Mouse (Mus musculus): ENCODE data around the gene Slc6a11. TPM values are rescaled to one million over a fixed set of nuclear protein-coding genes. Genes with fewer than 3 reads are reported as not detected.

Slc6a11 gene
- total and polyA plus RNA-seq, 3 experiments = not detected

DNA sequence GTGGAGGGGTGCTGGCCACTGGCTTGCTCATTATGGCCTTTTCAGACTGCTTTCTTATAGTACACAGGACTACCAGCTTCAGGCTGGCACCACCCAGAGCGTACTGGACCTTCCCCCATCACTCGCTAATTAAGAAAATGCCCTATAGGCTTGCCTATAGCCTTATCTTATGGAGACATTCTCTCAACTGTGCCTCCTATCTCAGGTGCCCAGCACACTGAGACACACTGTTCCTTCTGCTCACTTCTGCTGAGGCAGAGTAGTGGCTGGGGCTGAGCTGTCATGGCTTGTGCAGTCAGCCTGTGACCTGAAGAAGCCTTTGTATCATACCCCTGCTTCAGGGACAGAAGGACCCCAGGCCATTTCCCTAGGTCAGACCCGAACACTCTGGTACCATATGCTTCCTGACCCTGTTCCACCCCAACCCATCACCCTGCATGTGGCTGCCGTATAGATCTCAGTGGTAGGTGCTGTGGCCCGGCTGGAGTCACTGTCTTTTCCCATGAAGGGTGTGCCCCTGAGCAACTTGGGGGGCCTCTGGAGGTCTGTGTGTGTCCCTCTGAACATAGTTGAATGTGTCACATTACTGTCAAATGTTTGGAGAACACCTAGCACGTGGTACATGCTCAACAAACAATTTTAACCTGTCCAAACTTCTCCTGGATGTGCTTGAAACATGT, 14.7 kb downstream of the Slc6a11 start:
- no peak for TF ChIP-seq ZMIZ1 (IDR thresholded peaks at IDR 0.05; ENCODE audit: low read depth, low read length)
- no peak for TF ChIP-seq GABPA (IDR thresholded peaks at IDR 0.05; ENCODE audit: low read depth, low read length)
- no peak for TF ChIP-seq USF2 (IDR thresholded peaks at IDR 0.05; ENCODE audit: borderline replicate concordance in 1 of 2, insufficient read depth in 1 of 2, low read depth in 1 of 2, low read length in 2 of 2)
- TF ChIP-seq MAFK (IDR thresholded peaks at IDR 0.05; ENCODE audit: borderline replicate concordance, low read depth, low read length) = no peak
- TF ChIP-seq HCFC1 (IDR thresholded peaks at IDR 0.05; ENCODE audit: low read depth, low read length) = no peak
- TF ChIP-seq EP300 (IDR thresholded peaks at IDR 0.05; ENCODE audit: low read depth in 1 of 2, low read length in 2 of 2) = no peak
- no peak for TF ChIP-seq POLR2AphosphoS5 (IDR thresholded peaks at IDR 0.05; ENCODE audit: borderline replicate concordance, low read depth, low read length)
- no peak for TF ChIP-seq USF1 (IDR thresholded peaks at IDR 0.05; ENCODE audit: low read depth, low read length)
- H3K4me1 ChIP-seq (ENCODE audit: control insufficient read depth in 1 of 2, insufficient read depth in 2 of 2, low read length in 2 of 2) = no peaks in the 10 kb centered on the region
- no peak overlapping the region for H3K9ac ChIP-seq (ENCODE audit: control insufficient read depth, low read depth, low read length, poor library complexity, severe bottlenecking)
- DNase-seq (ENCODE audit: low read depth, low spot score) = no peak
- H3K79me2 ChIP-seq (ENCODE audit: control insufficient read depth, insufficient read depth, low read length, poor library complexity) = no peaks in the 10 kb centered on the region
- no peaks in the 10 kb centered on the region for H3K27me3 ChIP-seq (ENCODE audit: control insufficient read depth in 1 of 2, insufficient read depth in 2 of 2, low read length in 2 of 2)
- no peak overlapping the region for H3K27ac ChIP-seq (ENCODE audit: control insufficient read depth, low read depth, low read length)
- no peak overlapping the region for H3K4me3 ChIP-seq (ENCODE audit: control insufficient read depth in 1 of 2, insufficient read depth in 1 of 2, low read depth in 2 of 2, low read length in 2 of 2)
- H3K36me3 ChIP-seq (ENCODE audit: control insufficient read depth in 1 of 2, insufficient read depth in 2 of 2, low read length in 2 of 2) = no peaks in the 10 kb centered on the region
- no peaks in the 10 kb centered on the region for H3K9me3 ChIP-seq (replicated peaks; ENCODE audit: insufficient read depth, low read length)

DNA sequence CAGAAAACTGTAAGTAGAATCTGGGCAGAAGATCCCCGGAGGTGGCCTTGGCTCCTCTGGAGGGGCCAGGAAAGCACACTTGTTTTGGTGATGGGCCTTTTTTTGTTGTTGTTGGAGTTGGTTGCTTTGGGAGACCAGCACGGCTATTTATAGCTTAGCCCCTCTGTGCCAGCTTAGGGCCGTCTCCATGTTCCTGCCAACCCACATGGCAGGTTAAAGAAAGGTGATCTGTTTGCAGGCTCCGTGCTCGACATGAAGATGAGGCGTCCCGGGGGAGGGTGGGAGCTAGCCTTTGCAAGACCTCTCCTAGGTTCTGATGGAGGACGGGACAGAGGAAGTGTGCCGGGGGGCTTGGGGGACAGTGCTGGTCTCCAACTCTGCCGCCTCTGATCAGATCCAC, 24.7 kb downstream of the Slc6a11 start:
- no peak for TF ChIP-seq ZNF384 (IDR thresholded peaks at IDR 0.05; ENCODE audit: low read depth, low read length)
- no peak for TF ChIP-seq ETS1 (IDR thresholded peaks at IDR 0.05; ENCODE audit: low read depth, low read length)
- no peak for TF ChIP-seq ELF1 (IDR thresholded peaks at IDR 0.05; ENCODE audit: low read depth, low read length)
- TF ChIP-seq KAT2A (conservative IDR thresholded peaks at IDR 0.05; ENCODE audit: low read depth, low read length) = no peak
- TF ChIP-seq E2F4 (IDR thresholded peaks at IDR 0.05; ENCODE audit: borderline replicate concordance, low read depth, low read length) = no peak
- no peaks in the 10 kb centered on the region for H3K36me3 ChIP-seq (ENCODE audit: control insufficient read depth in 1 of 2, insufficient read depth in 2 of 2, low read length in 2 of 2)
- DNase-seq (ENCODE audit: low read depth, low spot score) = no peak
- no peaks in the 10 kb centered on the region for H3K9me3 ChIP-seq (replicated peaks; ENCODE audit: insufficient read depth, low read length)
- H3K79me2 ChIP-seq (ENCODE audit: control insufficient read depth, insufficient read depth, low read length, poor library complexity) = no peaks in the 10 kb centered on the region
- H3K9ac ChIP-seq (ENCODE audit: control insufficient read depth, low read depth, low read length, poor library complexity, severe bottlenecking) = no peak overlapping the region
- no peak overlapping the region for H3K27ac ChIP-seq (ENCODE audit: control insufficient read depth, low read depth, low read length)
- no peaks in the 10 kb centered on the region for H3K27me3 ChIP-seq (ENCODE audit: control insufficient read depth in 1 of 2, insufficient read depth in 2 of 2, low read length in 2 of 2)
- H3K4me1 ChIP-seq (ENCODE audit: control insufficient read depth in 1 of 2, insufficient read depth in 2 of 2, low read length in 2 of 2) = no peaks in the 10 kb centered on the region
- no peak overlapping the region for H3K4me3 ChIP-seq (ENCODE audit: control insufficient read depth in 1 of 2, insufficient read depth in 1 of 2, low read depth in 2 of 2, low read length in 2 of 2)

DNA sequence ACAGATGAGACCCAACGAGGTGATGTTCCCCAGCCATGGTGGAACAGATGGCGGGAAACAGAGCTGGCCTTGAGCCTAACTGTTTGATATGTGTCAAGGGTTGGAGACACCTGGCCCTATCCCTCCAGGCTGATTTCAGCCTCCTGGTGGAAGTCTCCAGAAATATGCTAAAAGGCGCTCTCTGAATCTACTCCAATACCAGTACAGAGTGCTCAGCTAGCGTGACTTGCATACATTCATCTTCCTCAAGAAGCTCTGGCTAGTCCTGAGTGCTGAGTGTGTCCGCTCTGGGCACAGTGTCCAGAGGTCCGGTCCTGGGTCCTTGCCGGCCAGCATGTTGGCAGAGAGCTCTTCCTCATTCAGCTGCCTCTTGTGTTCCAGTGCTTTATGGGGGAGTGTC, 27.8 kb downstream of the Slc6a11 start:
- H3K4me1 ChIP-seq (ENCODE audit: control insufficient read depth in 1 of 2, insufficient read depth in 2 of 2, low read length in 2 of 2) = no peaks in the 10 kb centered on the region
- DNase-seq (ENCODE audit: low read depth, low spot score) = no peak
- H3K4me3 ChIP-seq (ENCODE audit: control insufficient read depth in 1 of 2, insufficient read depth in 1 of 2, low read depth in 2 of 2, low read length in 2 of 2) = no peak overlapping the region
- H3K27me3 ChIP-seq (ENCODE audit: control insufficient read depth in 1 of 2, insufficient read depth in 2 of 2, low read length in 2 of 2) = no peaks in the 10 kb centered on the region
- no peak overlapping the region for H3K27ac ChIP-seq (ENCODE audit: control insufficient read depth, low read depth, low read length)
- H3K9ac ChIP-seq (ENCODE audit: control insufficient read depth, low read depth, low read length, poor library complexity, severe bottlenecking) = no peak overlapping the region
- no peaks in the 10 kb centered on the region for H3K79me2 ChIP-seq (ENCODE audit: control insufficient read depth, insufficient read depth, low read length, poor library complexity)
- H3K36me3 ChIP-seq (ENCODE audit: control insufficient read depth in 1 of 2, insufficient read depth in 2 of 2, low read length in 2 of 2) = no peaks in the 10 kb centered on the region
- TF ChIP-seq KAT2A (conservative IDR thresholded peaks at IDR 0.05; ENCODE audit: low read depth, low read length) = no peak
- no peak for TF ChIP-seq TCF12 (IDR thresholded peaks at IDR 0.05; ENCODE audit: low read depth, low read length)
- TF ChIP-seq POLR2AphosphoS5 (IDR thresholded peaks at IDR 0.05; ENCODE audit: borderline replicate concordance, low read depth, low read length) = no peak
- TF ChIP-seq SMC3 (IDR thresholded peaks at IDR 0.05; ENCODE audit: low read depth, low read length) = no peak
- H3K9me3 ChIP-seq (replicated peaks; ENCODE audit: insufficient read depth, low read length) = no peaks in the 10 kb centered on the region

Measured in MEL (cell line).